Mouse (Mus musculus) forebrain, postnatal 0 days (tissue): ENCODE results near the gene Pitpnb. TPM values are rescaled to one million over a fixed set of nuclear protein-coding genes. Genes with fewer than 3 reads are reported as not detected.

Source experiments
- ATAC-seq: fragments of 200-750 bp; cut with Nextera tagmentation; 2 replicates; pipeline ENCODE4 v1.8.0; 2017; ENCODE audit warnings: mild to moderate bottlenecking, moderate library complexity
- DNase-seq: peaks from one replicate; pipeline ENCODE4 v3.0.0-alpha.2; 2015
- H3K27ac ChIP-seq: fragments of 300-500 bp; sonication (generic); 2 replicates; pipeline ENCODE4 v1.5.1; 2014; ENCODE audit warnings: low read depth, mild to moderate bottlenecking, antibody characterized with exemption, low read length, moderate library complexity, mixed read lengths
- H3K27me3 ChIP-seq: fragments of 300-500 bp; sonication (generic); 2 replicates; pipeline ENCODE4 v1.6.1; 2014; ENCODE audit warnings: mild to moderate bottlenecking, low read length, mixed read lengths; ENCODE audit not compliant: insufficient read depth
- H3K36me3 ChIP-seq: fragments of 300-500 bp; sonication (generic); 2 replicates; pipeline ENCODE4 v1.6.1; 2014; ENCODE audit warnings: mild to moderate bottlenecking, moderate library complexity; ENCODE audit not compliant: insufficient read depth
- H3K4me1 ChIP-seq: fragments of 300-500 bp; sonication (generic); 2 replicates; pipeline ENCODE4 v1.6.1; 2014; ENCODE audit warnings: antibody characterized with exemption; ENCODE audit not compliant: insufficient read depth
- H3K4me2 ChIP-seq: fragments of 300-500 bp; sonication (generic); 2 replicates; pipeline ENCODE4 v1.6.1; 2014; ENCODE audit warnings: low read depth, mild to moderate bottlenecking, moderate library complexity
- H3K4me3 ChIP-seq: fragments of 300-500 bp; sonication (generic); 2 replicates; pipeline ENCODE4 v1.5.1; 2014; ENCODE audit warnings: low read depth, low read length, mixed read lengths
- H3K9ac ChIP-seq: fragments of 300-500 bp; sonication (generic); 2 replicates; pipeline ENCODE4 v1.6.1; 2014; ENCODE audit warnings: mild to moderate bottlenecking
- H3K9me3 ChIP-seq: fragments of 300-500 bp; sonication (generic); 2 replicates; pipeline ENCODE4 v1.6.1; 2016; ENCODE audit warnings: low read length
- CTCF ChIP-seq: sonication (generic); IDR thresholded peaks from 2 replicates; pipeline ENCODE4 v1.5.1; 2016; ENCODE audit warnings: antibody characterized with exemption, control low read depth, low read depth
- WGBS: fragments of 180-500 bp; shearing (Covaris S2); extraction: QIAGEN DNeasy Blood & Tissue Kit; methylation state at CpG from one replicate; pipeline ENCODE4 v1.1.7; 2014; 5-methylcytosine and 5-hydroxymethylcytosine counted together
- polyA plus RNA-seq: library from polyadenylated mRNA; unstranded; fragments of >200 nt; fragmentation: Nextera tagmentation; extraction: Ambion mirVana; gene quantifications from 2 replicates; pipeline ENCODE4 v1.2.1, GENCODE M21; 2015
- total RNA-seq: library from RNA; depleted of rRNA; stranded (reverse); fragments of >200 nt; gene quantifications from 2 replicates; pipeline ENCODE4 v1.2.3, GENCODE M21; 2014

Gene Pitpnb
- total and polyA plus RNA-seq, 2 experiments from 2014 or later: 11.2 to 93.0 TPM

DNA sequence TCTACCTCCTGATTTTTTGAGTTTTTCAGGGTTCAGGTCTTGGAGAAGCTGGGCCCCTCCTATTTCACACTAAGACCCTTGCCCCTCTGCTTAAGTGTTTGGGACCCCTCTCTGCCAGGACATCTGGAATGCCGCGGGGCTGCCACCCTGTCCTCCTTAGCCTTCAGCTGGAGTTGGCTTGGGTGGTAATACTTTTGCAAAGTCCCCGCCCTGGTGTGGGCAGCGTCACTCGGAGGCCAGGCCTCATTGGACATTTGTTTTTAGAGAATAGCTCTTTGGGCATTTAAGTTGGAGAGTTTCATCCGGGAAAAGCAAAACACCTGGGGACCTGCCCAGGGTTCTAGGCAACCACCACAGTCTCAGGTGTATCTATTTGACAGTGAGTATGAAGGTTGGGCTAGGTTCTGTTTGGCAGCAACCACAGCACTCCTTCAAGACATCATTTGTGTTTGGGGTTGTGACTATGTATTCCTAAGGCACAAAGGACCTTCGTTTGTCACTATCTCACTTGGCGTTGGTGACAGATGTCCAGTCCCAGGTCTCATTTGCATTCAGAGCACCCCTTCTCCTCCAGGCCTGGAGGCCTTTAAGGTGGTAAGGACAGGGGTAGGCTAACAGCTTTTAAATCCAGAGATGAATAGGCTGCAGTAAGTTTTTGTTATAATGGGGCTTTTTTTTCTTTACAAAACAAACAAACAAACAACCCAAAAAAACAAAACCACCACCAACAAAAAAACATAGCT is 91.7 kb downstream of the Pitpnb start:
- 18% methylated on average over 8 of the region's 8 CpGs for WGBS
- Histone ChIP-seq H3K4me2 (peak overlapping the region; percentile 85), H3K27ac (peak overlapping the region; percentile 97), H3K9ac (peak overlapping the region; percentile 90), H3K27me3 (no peaks in the 10 kb centered on the region), H3K4me1 (peaks cover 10% of the 10 kb centered on the region), H3K36me3 (peaks cover 45% of the 10 kb centered on the region), H3K4me3 (peak overlapping the region; percentile 88), H3K9me3 (no peaks in the 10 kb centered on the region)
- ATAC-seq: no peak
- TF ChIP-seq CTCF: no peak
- no peak for DNase-seq

DNA sequence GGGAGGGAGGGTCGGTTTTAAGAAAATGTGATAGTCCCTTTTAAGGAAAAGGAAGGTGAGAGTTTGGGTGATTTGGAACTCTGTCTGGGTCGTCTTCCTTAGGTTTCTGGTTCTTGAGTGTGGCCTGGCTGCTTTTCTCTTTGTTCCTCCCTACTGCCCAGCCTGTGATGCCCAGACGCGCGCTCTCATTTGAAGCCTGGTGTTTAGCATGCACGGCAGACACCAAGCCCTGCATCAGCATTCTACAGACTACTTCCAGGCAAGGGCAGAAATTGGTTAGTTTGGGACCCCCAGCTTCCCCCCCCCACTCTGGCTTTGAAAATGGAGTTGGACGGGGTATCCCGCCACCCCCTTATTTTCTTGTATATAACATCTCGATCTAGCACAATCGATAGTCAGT is 92.4 kb downstream of the Pitpnb start:
- Histone ChIP-seq H3K27ac (peak overlapping the region; percentile 97), H3K4me3 (peak overlapping the region; percentile 88), H3K4me1 (peaks cover 11% of the 10 kb centered on the region), H3K27me3 (no peaks in the 10 kb centered on the region), H3K9me3 (no peaks in the 10 kb centered on the region), H3K9ac (peak overlapping the region; percentile 90), H3K4me2 (peak overlapping the region; percentile 85), H3K36me3 (peaks cover 45% of the 10 kb centered on the region)
- ATAC-seq (no peak), DNase-seq (peak; percentile 71)
- 15% methylated on average over 10 of the region's 10 CpGs for WGBS
- TF ChIP-seq CTCF: no peak

DNA sequence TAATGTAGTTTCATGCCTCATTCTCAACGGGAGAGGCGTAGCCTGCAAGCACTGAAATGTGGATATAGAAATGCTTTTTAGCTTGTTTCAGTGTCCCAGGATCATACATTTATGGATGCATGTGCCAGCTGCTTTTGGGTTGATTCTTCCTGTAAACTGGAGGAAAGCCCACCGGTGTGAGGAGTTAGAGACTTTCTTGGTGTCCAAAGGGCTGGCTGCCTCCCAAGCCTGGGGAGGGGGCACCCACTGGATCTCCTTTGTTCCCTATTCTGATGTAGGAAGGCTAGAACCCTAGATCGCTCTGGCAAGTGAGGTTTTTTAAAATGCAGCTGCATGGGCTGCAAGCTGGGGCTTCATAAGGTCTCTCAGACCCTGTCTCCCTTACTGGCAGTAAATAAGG is 93.1 kb downstream of the Pitpnb start:
- Histone ChIP-seq H3K27me3 (no peaks in the 10 kb centered on the region), H3K4me2 (peak overlapping the region; percentile 85), H3K27ac (peak overlapping the region; percentile 97), H3K9ac (peak overlapping the region; percentile 90), H3K4me3 (peak overlapping the region; percentile 88), H3K9me3 (no peaks in the 10 kb centered on the region), H3K36me3 (peaks cover 45% of the 10 kb centered on the region), H3K4me1 (peaks cover 16% of the 10 kb centered on the region)
- TF ChIP-seq CTCF: no peak
- WGBS: 14% methylated on average over 4 of the region's 4 CpGs
- DNase-seq (peak; percentile 64), ATAC-seq (no peak)

DNA sequence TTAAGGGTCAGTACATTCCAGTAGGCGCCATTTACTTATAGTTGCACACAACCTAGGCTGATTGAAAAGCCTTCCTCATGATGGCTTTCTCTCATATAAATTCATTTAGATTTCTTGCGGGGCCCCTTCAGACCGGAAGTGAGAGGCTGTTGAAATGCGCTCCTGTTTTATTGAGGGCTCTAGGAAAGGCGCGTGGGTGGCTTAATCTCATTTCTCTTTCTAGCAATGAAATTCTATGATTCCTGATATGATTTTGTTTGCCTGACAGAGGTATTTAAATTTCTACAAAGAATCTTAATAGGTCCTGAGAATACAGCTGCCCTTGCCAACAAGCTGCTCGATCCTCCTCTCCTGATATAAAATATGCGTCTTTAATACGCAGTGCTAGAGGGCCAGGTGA is 95.2 kb downstream of the Pitpnb start:
- H3K9me3 ChIP-seq: no peaks in the 10 kb centered on the region
- H3K27ac ChIP-seq: peak overlapping the region; percentile 97
- peak overlapping the region; percentile 85 for H3K4me2 ChIP-seq
- H3K27me3 ChIP-seq: no peaks in the 10 kb centered on the region
- TF ChIP-seq CTCF: no peak
- H3K36me3 ChIP-seq: peaks cover 28% of the 10 kb centered on the region
- H3K4me3 ChIP-seq: peak overlapping the region; percentile 88
- no peak for DNase-seq
- peak overlapping the region; percentile 90 for H3K9ac ChIP-seq
- 35% methylated on average over 9 of the region's 9 CpGs for WGBS
- H3K4me1 ChIP-seq: peaks cover 26% of the 10 kb centered on the region
- ATAC-seq: no peak

DNA sequence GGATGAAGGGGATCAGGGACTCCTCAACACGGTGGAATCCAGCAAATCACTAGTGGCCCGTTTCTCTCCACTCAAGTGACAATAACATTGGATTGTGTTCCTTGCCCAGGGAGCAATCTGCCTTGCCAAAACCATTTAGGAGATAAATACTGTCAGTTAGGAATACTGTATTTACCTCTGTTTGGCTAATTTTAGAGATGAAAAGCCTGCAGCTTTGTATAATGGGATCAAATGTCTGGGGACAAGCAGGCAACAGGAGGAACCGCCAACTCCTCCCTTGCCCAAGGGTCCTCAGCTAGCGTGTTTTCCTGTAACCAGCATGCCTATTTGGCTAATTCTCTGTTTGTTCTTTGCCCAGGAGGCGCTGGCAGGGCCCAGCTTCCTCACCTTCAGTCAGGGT is 95.7 kb downstream of the Pitpnb start:
- Histone ChIP-seq H3K36me3 (peaks cover 24% of the 10 kb centered on the region), H3K4me1 (peaks cover 30% of the 10 kb centered on the region), H3K4me2 (peak overlapping the region; percentile 85), H3K9me3 (no peaks in the 10 kb centered on the region), H3K9ac (peak overlapping the region; percentile 90), H3K27me3 (no peaks in the 10 kb centered on the region), H3K4me3 (peak overlapping the region; percentile 88), H3K27ac (peak overlapping the region; percentile 97)
- ATAC-seq (no peak), DNase-seq (no peak)
- TF ChIP-seq CTCF: no peak
- WGBS: 17% methylated on average over 5 of the region's 5 CpGs

DNA sequence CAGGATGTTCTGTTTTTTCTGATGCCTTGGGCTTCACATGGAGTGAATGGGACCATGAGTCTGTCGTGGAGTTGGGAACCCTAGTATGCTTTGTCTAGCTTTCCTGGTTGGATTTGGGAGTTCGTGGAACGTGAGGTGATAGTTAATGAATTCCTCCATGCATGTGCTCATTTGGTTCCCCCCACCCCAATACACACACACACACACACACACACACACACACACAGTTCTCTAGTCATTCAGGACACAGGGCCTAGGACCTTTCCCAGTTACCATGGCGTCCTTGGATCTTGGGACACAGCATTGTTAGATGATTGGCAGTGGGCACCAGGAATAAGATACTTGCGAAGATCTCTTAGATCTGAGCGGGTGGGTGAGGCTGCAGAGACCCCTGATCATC is 98.3 kb downstream of the Pitpnb start:
- no peak for ATAC-seq

DNA sequence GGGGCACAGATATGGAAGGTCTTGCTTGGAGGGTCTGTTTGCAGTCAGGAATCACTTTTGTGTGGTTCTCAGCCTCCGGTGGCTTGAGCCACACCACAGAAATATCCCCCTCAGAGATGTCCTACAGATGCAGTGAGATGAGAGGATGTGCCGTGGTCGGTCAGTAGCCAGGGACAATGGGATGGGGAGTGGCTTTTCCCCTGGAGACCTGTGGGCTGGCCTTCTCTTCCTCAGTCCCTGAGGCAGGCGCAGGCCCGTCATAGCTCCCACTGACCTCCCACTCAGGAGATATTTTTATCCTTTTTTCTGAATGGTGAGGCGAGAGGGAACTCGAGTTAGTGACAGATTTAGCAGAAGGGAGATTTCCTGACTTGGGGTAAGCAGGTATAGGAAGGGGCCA is 99.2 kb downstream of the Pitpnb start:
- peak overlapping the region; percentile 55 for H3K9ac ChIP-seq
- peak overlapping the region; percentile 88 for H3K4me3 ChIP-seq
- peaks cover 41% of the 10 kb centered on the region for H3K4me1 ChIP-seq
- no peak for TF ChIP-seq CTCF
- H3K27me3 ChIP-seq: no peaks in the 10 kb centered on the region
- peaks cover 6% of the 10 kb centered on the region; the same call in 1 of the 2 replicates for H3K36me3 ChIP-seq
- no peak for ATAC-seq
- WGBS: 29% methylated on average over 7 of the region's 7 CpGs
- peak overlapping the region; percentile 64 for H3K27ac ChIP-seq
- no peak for DNase-seq
- peak overlapping the region; percentile 85 for H3K4me2 ChIP-seq
- H3K9me3 ChIP-seq: no peaks in the 10 kb centered on the region

More for the DNA sequence above, 98.3 kb downstream of the Pitpnb start:
- H3K4me2 ChIP-seq: peak overlapping the region; percentile 85
- H3K27ac ChIP-seq: peak overlapping the region; percentile 64
- H3K4me3 ChIP-seq: peak overlapping the region; percentile 88
- peak; percentile 44 for DNase-seq
- no peaks in the 10 kb centered on the region for H3K27me3 ChIP-seq
- no peaks in the 10 kb centered on the region for H3K9me3 ChIP-seq
- peak overlapping the region; percentile 90 for H3K9ac ChIP-seq
- TF ChIP-seq CTCF: no peak
- H3K36me3 ChIP-seq: peaks cover 6% of the 10 kb centered on the region; the same call in 1 of the 2 replicates
- peaks cover 39% of the 10 kb centered on the region for H3K4me1 ChIP-seq
- 28% methylated on average over 6 of the region's 6 CpGs for WGBS
